Mouse (Mus musculus): ENCODE results near the gene Fbxo30. TPM values are rescaled to one million over a fixed set of nuclear protein-coding genes. Genes with fewer than 3 reads are reported as not detected.
"Not testable (repeated sequence)": the region's sequence is repeated elsewhere in the genome, so short reads cannot be mapped to it uniquely, and the experiment has no call there.

Gene Fbxo30
- total RNA-seq, 2 experiments from 2014 or later = 10.1 to 11.9 TPM

DNA sequence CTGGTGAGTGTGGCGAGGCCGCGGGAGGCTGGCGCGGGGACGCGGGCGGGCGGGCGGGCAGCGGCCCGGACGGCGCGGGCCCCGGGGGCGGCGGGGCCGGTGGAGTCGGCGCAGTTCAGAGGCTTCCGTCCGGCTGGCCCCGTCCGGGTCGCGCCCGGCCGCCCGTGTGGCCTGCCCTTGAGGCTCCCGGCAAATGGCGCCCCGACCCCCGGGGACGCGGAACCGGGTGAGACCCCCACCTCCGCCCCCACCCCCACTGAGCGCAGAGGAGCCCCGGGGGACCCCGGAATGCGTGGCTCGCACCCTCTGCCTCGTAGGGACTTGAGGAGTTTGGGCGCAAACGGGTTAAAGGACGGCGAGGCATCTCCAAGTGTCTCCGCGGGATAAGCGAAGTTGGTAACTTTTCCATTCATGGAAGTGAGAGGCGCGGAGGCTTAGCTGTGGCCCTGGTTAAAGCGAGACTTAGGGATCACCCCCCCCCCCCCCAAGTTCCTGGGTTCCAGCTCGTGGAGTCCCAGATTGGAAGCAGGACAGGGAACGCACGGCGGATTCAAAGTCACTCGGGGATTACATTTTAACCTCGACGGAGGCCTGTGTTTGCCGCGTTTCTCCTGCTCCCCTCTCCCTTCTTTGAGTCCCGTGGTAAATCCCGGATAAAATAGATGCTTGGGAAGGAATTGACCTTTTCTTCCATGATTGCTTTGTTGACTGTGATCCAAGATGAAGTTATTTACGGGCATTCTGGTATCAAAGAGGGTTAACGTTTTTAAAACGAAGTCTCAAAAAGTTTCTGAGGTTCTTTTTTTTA, 572 bp downstream of the Fbxo30 start:
- peak overlapping the region; percentile 100 for H3K27ac ChIP-seq
- intact Hi-C loops (cut with DNase I) = loop anchor here (2.0 to 5.0 kb wide), 2 partner anchors 61 to 69 kb away; partner anchors contain the start of gene Epm2a
- peak overlapping the region; percentile 86 for H3K4me3 ChIP-seq
- DNase-seq (ENCODE audit: extremely low spot score in 1 of 2, low spot score in 2 of 2) = no peak
- TF ChIP-seq CTCF (IDR thresholded peaks at IDR 0.05) = no peak

DNA sequence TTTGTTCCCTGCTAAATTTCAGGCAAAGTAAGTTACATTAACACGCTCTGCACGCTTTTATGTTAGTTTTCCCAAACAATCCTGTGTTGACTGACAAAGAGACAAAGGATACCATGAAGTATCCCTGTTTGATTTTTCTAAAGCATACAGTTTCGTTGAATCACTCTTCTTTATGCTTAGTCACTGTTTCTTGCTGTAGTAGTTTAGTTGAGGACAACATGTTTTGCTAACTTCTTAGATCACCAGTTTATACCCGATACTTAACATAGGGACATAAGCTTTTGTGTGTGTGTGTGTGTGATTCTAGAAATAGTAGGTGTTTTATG, 1.1 kb downstream of the Fbxo30 start:
- H3K4me3 ChIP-seq = peak overlapping the region; percentile 86
- intact Hi-C loops (cut with DNase I) = loop anchor here (5.0 kb wide), 1 partner anchor 70 kb away; no protein-coding TSS in a partner anchor
- H3K27ac ChIP-seq = no peak overlapping the region
- no peak for TF ChIP-seq CTCF (IDR thresholded peaks at IDR 0.05)
- DNase-seq (ENCODE audit: extremely low spot score in 1 of 2, low spot score in 2 of 2) = no peak

DNA sequence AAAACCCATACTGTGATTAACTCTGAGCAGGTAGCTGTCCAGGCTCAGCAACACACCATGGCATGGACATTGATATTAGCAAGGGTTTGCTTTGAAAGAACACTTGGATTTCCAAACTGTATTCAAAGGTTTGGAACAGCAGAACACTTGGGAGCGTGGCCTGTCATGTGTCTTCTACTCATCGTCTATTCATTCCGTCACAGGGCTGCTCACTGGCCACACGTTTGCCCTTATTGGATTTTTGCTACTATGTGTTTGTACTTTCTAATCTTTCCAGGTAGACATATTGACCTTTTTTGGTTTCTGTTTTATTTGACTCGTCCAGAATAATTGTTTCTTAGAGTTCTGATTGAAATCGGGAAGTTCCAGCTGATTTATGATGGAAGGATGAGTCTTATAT, 17.3 kb downstream of the Fbxo30 start:
- Histone ChIP-seq H3K27ac (no peak overlapping the region), H3K4me3 (no peak overlapping the region)
- no peak for DNase-seq (ENCODE audit: extremely low spot score in 1 of 2, low spot score in 2 of 2)
- intact Hi-C loops (cut with DNase I) = no loop called here
- TF ChIP-seq CTCF (IDR thresholded peaks at IDR 0.05) = no peak

DNA sequence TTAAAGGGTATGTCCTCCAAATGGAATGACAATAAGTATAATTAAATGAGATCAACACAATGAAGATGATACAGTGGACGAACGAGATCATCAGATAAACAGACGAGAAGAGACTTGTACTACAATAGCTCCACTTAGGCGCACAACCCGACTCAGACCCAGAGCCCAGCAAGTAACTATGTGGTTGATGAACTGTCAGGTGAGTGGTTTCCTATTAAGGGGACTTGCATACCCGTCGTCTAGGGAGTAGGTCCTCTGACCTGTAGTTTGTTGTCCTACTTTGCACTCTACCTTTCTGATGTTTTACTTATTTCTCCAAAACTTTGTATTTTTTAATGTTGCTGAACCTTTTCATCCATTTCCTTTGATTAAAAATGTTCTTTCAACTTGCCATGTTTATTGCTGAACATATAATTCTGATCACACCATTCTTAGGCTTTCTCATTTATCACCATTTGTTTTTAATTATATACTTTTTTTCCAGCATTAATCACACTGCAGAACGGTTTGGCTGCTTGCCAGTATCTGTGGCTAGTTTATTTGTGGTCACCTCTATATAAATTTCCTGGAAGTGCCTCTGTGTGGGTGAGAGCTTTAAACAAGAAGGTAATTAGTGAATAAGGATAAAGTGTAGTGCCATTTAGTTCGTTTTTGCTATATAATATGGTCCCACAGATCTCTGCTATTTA, 24.4 kb downstream of the Fbxo30 start:
- intact Hi-C loops (cut with DNase I) = no loop called here
- no peak overlapping the region for H3K27ac ChIP-seq
- no peak for DNase-seq (ENCODE audit: extremely low spot score in 1 of 2, low spot score in 2 of 2)
- no peak overlapping the region for H3K4me3 ChIP-seq
- no peak for TF ChIP-seq CTCF (IDR thresholded peaks at IDR 0.05)

DNA sequence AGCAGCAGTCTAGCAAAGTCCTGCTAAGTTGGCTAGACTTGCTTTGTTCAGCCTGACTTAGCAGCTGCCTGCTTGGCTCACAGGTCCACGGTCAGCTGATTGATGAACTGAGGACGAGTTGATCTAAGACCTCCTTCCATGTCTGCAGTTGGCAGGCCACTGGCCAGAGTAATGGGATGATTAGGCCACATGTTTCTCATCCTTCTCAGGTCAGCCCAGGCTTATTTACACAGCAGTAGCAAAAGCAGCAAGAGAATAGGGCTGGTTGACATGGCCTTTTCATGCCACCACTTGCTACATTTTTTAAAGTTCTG, 24.9 kb downstream of the Fbxo30 start:
- Histone ChIP-seq H3K4me3 (no peak overlapping the region), H3K27ac (no peak overlapping the region)
- intact Hi-C loops (cut with DNase I) = no loop called here
- no peak for TF ChIP-seq CTCF (IDR thresholded peaks at IDR 0.05)
- no peak for DNase-seq (ENCODE audit: extremely low spot score in 1 of 2, low spot score in 2 of 2)

DNA sequence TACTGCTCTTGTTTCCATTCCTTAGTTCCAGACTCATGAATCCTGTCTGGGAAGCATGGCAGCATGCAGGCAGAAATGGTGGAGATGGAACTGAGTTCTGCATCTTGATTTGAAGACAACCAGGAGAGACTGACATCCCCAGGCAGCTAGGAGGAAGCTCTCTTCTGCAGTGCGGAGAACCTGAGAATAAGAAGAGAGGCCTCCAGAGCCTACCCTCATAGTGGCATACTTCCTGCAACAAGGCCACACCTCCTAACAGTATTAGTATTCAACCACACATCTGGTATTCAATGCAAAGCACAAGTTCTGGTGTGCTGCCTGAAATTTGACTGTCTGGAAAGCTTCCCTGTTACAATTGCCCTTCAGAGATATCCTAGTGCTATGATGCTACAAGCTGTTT, 28.7 kb downstream of the Fbxo30 start:
- intact Hi-C loops (cut with DNase I) = no loop called here
- Histone ChIP-seq H3K27ac (no peak overlapping the region), H3K4me3 (no peak overlapping the region)
- no peak for DNase-seq (ENCODE audit: extremely low spot score in 1 of 2, low spot score in 2 of 2)
- no peak for TF ChIP-seq CTCF (IDR thresholded peaks at IDR 0.05)

DNA sequence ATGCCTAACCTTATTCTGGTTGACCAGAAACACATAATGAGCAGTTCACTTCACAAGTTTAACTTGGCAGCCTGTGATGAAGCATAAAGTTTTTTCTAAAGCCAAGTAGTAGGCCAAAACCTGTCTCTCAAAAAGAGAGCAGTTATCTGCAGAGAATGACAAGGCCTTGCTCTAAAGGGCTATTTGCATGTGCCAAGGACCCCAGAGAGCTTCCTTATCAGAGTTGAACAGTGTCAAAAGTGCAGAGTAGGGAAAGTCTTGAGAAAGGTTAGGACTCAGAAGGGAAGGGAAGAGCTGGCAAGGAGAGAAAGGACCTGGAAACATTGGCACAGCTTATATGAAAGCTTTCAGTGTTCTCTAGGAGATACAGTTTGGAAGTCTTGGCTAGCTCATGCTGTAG, 29.4 kb downstream of the Fbxo30 start:
- no peak for TF ChIP-seq CTCF (IDR thresholded peaks at IDR 0.05)
- intact Hi-C loops (cut with DNase I) = no loop called here
- Histone ChIP-seq H3K27ac (no peak overlapping the region), H3K4me3 (no peak overlapping the region)
- DNase-seq (ENCODE audit: extremely low spot score in 1 of 2, low spot score in 2 of 2) = no peak

DNA sequence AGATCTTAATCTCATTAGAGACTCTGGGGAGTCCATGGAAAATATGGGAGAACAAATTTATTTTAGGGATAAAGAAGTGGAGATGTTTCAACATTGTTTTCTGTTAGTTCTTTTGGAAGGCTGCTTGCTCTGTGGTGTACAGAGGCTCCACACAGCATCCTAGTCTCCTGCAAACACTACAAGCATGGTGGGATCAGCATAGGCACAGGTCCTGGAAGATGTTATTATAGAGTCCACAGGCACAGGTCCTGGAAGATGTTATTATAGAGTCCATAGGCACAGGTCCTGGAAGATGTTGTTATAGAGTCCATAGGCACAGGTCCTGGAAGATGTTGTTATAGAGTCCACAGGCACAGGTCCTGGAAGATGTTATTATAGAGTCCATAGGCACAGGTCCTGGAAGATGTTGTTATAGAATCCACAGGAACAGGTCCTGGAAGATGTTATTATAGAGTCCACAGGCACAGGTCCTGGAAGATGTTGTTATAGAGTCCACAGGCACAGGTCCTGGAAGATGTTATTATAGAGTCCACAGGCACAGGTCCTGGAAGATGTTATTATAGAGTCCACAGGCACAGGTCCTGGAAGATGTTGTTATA, 36.8 kb downstream of the Fbxo30 start:
- H3K4me3 ChIP-seq; intact Hi-C loops (cut with DNase I); H3K27ac ChIP-seq; DNase-seq (ENCODE audit: extremely low spot score in 1 of 2, low spot score in 2 of 2): not testable (repeated sequence)

DNA sequence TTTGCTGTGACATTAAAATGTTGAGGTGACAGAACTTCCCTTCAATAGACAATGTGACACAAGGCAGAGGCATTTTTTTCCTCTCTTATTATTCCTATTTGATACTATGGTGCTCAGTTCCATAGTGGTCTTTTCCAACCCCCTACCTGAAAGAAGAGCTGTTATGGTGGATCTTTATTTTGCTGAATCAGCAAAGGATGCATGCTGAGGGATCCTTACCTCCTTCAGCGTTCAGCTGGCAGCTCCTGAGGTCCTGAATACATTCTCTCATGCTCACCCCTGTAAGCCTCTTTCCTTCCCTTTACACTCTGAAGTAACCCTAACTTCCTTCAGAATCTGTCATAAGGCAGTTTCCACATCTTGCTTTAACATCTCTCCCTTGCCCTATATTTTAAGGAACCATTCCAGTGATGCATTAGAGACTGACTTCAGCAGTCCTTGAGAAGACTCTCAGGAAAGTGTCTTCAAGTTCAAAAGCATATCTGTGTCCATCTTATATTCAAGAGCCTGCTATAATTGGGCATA, 38.4 kb downstream of the Fbxo30 start:
- H3K27ac ChIP-seq = no peak overlapping the region
- no peak for TF ChIP-seq CTCF (IDR thresholded peaks at IDR 0.05)
- DNase-seq (ENCODE audit: extremely low spot score in 1 of 2, low spot score in 2 of 2) = no peak
- intact Hi-C loops (cut with DNase I) = no loop called here
- H3K4me3 ChIP-seq = no peak overlapping the region

DNA sequence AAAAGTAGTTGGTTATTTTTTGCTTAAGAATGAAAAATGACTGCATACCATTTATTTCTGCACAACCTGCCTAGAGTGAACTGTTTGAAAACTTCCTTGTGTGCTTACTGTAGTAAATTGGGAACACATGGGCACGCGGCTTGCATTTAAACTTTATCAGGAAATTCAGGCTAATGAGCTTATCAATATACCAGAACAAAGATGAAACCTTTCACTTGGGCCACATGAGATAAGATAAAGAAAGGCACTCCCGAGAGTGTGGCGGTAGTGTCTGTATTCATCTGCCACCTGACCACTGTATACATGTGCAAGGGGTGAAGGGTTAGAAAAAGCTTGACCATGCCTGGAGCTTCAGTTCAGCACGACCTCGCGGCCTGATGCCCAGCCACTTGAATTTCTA, 41.2 kb downstream of the Fbxo30 start:
- no peak for DNase-seq (ENCODE audit: extremely low spot score in 1 of 2, low spot score in 2 of 2)
- Histone ChIP-seq H3K4me3 (no peak overlapping the region), H3K27ac (no peak overlapping the region)
- TF ChIP-seq CTCF (IDR thresholded peaks at IDR 0.05) = no peak
- intact Hi-C loops (cut with DNase I) = no loop called here

DNA sequence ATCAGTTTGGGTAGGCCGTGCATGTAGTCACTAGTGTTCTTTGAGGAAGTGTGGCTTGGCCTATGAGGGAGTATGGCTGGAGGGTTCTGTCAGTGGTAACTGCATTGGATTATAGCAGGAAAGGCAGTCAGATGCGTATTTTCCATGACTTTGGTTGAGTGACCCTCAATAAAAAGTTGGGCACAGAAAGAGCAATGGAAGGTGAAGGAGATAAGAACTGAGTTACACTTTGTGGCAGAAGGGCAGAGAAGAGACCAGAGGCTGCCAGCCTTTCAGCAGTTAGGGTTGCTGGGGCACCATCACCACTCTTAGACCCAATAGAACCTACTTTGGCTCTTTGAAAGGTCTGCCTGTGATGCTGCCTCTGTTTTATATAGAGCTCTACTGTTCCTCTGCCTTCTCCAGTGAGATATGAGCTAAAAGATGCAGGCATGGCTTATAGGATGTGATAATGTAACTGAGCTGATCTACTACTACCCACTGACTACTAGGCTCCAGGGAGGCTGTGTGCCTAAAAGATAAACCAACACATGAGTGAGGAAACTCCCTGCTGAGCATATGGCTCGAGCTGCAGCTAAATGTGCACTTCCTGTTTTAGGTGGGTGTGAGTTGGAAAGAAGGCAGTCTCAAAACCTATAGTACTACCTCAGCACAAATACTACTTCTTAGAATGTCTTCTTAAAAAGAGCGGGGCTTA, 42.2 kb downstream of the Fbxo30 start:
- TF ChIP-seq CTCF (IDR thresholded peaks at IDR 0.05) = no peak
- DNase-seq (ENCODE audit: extremely low spot score in 1 of 2, low spot score in 2 of 2) = peak in 1 of 2 experiments; percentile 20
- intact Hi-C loops (cut with DNase I) = no loop called here
- no peak overlapping the region for H3K27ac ChIP-seq
- no peak overlapping the region for H3K4me3 ChIP-seq

DNA sequence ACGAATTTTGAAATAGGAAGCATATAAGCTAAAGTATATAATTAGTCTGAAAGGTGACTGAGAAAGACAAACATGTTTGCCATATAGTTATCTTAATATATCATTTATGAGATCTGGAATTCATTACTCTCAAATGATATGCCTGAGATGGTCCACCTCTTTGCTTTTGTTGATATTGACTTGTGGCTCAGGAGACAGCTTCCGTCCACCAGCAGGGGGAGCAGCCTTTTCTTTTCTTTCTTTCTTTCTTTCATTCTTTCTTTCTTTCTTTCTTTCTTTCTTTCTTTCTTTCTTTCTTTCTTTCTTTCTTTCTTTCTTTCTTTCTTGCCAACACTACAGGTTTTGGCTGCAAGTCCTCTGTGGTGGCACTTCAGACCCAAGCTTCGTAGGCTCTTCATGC, 45.4 kb downstream of the Fbxo30 start:
- TF ChIP-seq CTCF (IDR thresholded peaks at IDR 0.05) = peak; percentile 53
- intact Hi-C loops (cut with DNase I) = no loop called here
- Histone ChIP-seq H3K4me3 (no peak overlapping the region), H3K27ac (no peak overlapping the region)
- DNase-seq (ENCODE audit: extremely low spot score in 1 of 2, low spot score in 2 of 2) = no peak
